Mouse (Mus musculus) kidney, postnatal 0 days (tissue): ENCODE results near the gene Epn3. TPM values are rescaled to one million over a fixed set of nuclear protein-coding genes. Genes with fewer than 3 reads are reported as not detected.
A peak's percentile ranks its signal among the peaks of the same experiment; 100 is the strongest.

Source experiments
- ATAC-seq: fragments of 200-750 bp; cut with Nextera tagmentation; replicated peaks from 2 replicates; pipeline ENCODE4 v1.8.0; 2017; ENCODE audit warnings: low read depth, moderate number of reproducible peaks, moderate TSS enrichment, moderate library complexity; ENCODE audit not compliant: low FRiP score
- DNase-seq: peaks from one replicate; pipeline ENCODE4 v3.0.0-alpha.2; 2016; ENCODE audit warnings: low spot score
- H3K27ac ChIP-seq: fragments of 300-500 bp; sonication (generic); 2 replicates; pipeline ENCODE4 v1.5.1; 2014; ENCODE audit warnings: mild to moderate bottlenecking
- H3K27me3 ChIP-seq: fragments of 300-500 bp; sonication (generic); 2 replicates; pipeline ENCODE4 v1.6.1; 2014; ENCODE audit warnings: low read length, mixed read lengths; ENCODE audit not compliant: insufficient read depth
- H3K36me3 ChIP-seq: fragments of 300-500 bp; sonication (generic); 2 replicates; pipeline ENCODE4 v1.6.1; 2014; ENCODE audit warnings: low read length, mixed read lengths; ENCODE audit not compliant: insufficient read depth
- H3K4me1 ChIP-seq: fragments of 300-500 bp; sonication (generic); replicated peaks from 2 replicates; pipeline ENCODE4 v1.6.1; 2014; ENCODE audit warnings: antibody characterized with exemption, low read length, mixed read lengths; ENCODE audit not compliant: insufficient read depth
- H3K4me2 ChIP-seq: fragments of 300-500 bp; sonication (generic); 2 replicates; pipeline ENCODE4 v1.6.1; 2014; ENCODE audit warnings: mild to moderate bottlenecking, low read length, moderate library complexity, mixed read lengths
- H3K4me3 ChIP-seq: fragments of 300-500 bp; sonication (generic); replicated peaks from 2 replicates; pipeline ENCODE4 v1.5.1; 2014; ENCODE audit warnings: low read depth, low read length
- H3K9ac ChIP-seq: fragments of 300-500 bp; sonication (generic); 2 replicates; pipeline ENCODE4 v1.6.1; 2014; ENCODE audit warnings: low read depth, low read length
- H3K9me3 ChIP-seq: fragments of 300-500 bp; sonication (generic); replicated peaks from 2 replicates; pipeline ENCODE4 v1.6.1; 2016; ENCODE audit warnings: low read length, inconsistent platforms, mixed read lengths
- CTCF ChIP-seq: IDR thresholded peaks from 2 replicates; pipeline ENCODE4 v1.5.1; 2016; ENCODE audit warnings: antibody characterized with exemption, low read depth, mild to moderate bottlenecking, moderate library complexity
- WGBS: fragments of 180-500 bp; shearing (Covaris S2); extraction: QIAGEN DNeasy Blood & Tissue Kit; methylation state at CpG from one replicate; pipeline ENCODE4 v1.1.7; 2014; 5-methylcytosine and 5-hydroxymethylcytosine counted together
- polyA plus RNA-seq: library from polyadenylated mRNA; unstranded; fragments of >200 nt; fragmentation: Nextera tagmentation; extraction: Ambion mirVana; gene quantifications from 2 replicates; pipeline ENCODE4 v1.2.1, GENCODE M21; 2015

Epn3 gene
- polyA plus RNA-seq, 1 experiment from 2014 or later: 37.5 TPM

DNA sequence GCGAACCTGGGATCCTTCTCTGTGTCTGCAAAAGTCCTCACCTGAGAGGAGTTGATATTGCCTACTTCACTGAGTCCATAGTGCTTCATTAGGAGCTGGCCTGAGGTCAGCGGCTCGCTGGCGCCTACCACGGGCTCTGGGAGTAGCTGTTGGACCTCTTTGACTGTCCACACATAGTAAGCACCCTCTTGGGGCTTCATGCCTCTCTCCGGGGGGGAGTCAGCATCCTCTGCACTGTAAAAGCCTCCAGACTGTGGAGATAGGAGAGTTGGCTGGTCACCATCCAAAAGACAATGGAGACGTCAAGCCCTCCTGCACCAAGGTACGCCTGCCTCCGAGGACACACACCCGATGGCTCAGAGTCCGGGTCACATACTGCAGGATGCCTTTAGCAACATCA, 17.0 kb downstream of the Epn3 start:
- TF ChIP-seq CTCF: no peak
- ATAC-seq: no peak
- WGBS: 89% methylated on average over 11 of the region's 11 CpGs
- H3K9ac ChIP-seq: no peak overlapping the region
- no peak overlapping the region for H3K4me3 ChIP-seq
- DNase-seq: no peak
- no peaks in the 10 kb centered on the region for H3K36me3 ChIP-seq
- no peaks in the 10 kb centered on the region; the same call in 1 of the 2 replicates for H3K4me1 ChIP-seq
- H3K4me2 ChIP-seq: no peak overlapping the region
- peaks cover 2% of the 10 kb centered on the region; the same call in 1 of the 2 replicates for H3K27me3 ChIP-seq
- H3K27ac ChIP-seq: no peak overlapping the region
- no peaks in the 10 kb centered on the region for H3K9me3 ChIP-seq

DNA sequence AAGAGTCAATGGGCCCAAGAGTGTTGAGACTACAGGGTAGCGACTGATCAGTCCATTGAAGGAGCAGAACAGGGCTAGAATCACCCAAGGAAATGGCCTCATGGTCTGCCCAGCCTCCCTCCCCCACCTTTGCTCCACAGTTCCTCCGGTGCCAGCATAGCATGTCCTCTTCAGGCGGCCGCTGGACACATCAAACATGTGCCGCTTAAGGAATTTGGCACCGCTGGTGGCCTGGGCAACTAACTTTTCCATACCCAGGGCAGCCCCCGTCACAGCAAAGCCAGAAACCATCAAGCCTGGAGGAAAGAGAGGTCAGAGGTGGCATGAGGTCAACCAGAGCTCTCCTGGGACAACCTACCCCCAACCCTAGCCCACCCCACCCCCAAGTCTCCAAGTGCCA, 17.8 kb downstream of the Epn3 start:
- WGBS: 91% methylated on average over 7 of the region's 7 CpGs
- no peak for TF ChIP-seq CTCF
- no peak overlapping the region for H3K9ac ChIP-seq
- H3K27ac ChIP-seq: no peak overlapping the region
- H3K36me3 ChIP-seq: no peaks in the 10 kb centered on the region
- no peak overlapping the region for H3K4me2 ChIP-seq
- no peaks in the 10 kb centered on the region; the same call in 1 of the 2 replicates for H3K4me1 ChIP-seq
- no peak overlapping the region for H3K4me3 ChIP-seq
- no peak for ATAC-seq
- H3K27me3 ChIP-seq: peaks cover 2% of the 10 kb centered on the region; the same call in 1 of the 2 replicates
- no peak for DNase-seq
- no peaks in the 10 kb centered on the region for H3K9me3 ChIP-seq

DNA sequence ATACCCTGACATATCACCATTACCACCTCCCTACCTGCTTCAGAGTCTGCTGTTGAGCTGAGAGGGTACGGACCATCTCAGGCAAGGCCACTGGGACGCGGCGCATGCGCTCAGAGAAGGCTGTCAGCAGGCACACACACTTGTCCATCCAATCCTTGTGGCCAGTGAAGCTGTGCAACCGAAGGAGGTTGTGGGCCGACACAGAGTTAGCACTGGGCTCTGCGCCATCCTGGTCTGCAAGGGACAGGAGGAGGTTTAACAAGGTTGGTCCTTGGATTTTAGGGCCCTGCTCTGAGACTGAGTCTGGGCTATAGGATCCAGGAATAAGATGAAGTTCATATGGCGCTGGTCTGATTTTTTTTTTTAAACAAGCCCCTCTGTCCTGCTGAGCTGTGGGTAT, 19.4 kb downstream of the Epn3 start:
- no peak for TF ChIP-seq CTCF
- Histone ChIP-seq H3K27me3 (peaks cover 4% of the 10 kb centered on the region; the same call in 1 of the 2 replicates), H3K4me1 (no peaks in the 10 kb centered on the region), H3K36me3 (no peaks in the 10 kb centered on the region), H3K4me3 (no peak overlapping the region), H3K4me2 (no peak overlapping the region), H3K27ac (no peak overlapping the region), H3K9me3 (no peaks in the 10 kb centered on the region), H3K9ac (no peak overlapping the region)
- WGBS: 90% methylated on average over 9 of the region's 9 CpGs
- no peak for ATAC-seq
- no peak for DNase-seq

DNA sequence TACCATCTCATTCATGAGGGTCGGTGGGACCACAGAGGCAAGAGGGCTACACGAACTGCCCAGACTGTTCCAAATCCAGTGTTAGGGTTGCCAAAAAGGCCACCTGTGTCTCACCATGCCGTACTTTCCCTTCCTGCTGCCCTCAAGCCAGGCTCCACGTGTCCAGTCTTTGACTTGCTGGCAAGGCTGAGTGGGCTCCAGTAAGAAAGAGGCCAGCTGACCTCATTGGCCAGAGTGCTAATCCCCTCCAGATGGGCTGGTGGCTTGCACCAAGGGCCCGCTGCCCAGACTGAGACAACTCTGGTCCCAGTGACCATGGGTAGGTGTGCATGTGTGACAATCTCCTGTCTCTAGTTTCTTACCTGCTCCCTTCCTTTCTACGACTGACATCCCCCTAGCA, 22.1 kb downstream of the Epn3 start:
- Histone ChIP-seq H3K9me3 (no peaks in the 10 kb centered on the region), H3K27ac (no peak overlapping the region), H3K27me3 (0 out of 2 replicates have a peak, but pooled peaks cover 3% of the 10 kb centered on the region), H3K9ac (no peak overlapping the region), H3K4me1 (0 out of 2 replicates have a peak, but pooled peaks cover 10% of the 10 kb centered on the region), H3K36me3 (no peaks in the 10 kb centered on the region), H3K4me2 (no peak overlapping the region), H3K4me3 (no peak overlapping the region)
- ATAC-seq (no peak), DNase-seq (no peak)
- WGBS: 76% methylated on average over 6 of the region's 6 CpGs
- TF ChIP-seq CTCF: no peak

DNA sequence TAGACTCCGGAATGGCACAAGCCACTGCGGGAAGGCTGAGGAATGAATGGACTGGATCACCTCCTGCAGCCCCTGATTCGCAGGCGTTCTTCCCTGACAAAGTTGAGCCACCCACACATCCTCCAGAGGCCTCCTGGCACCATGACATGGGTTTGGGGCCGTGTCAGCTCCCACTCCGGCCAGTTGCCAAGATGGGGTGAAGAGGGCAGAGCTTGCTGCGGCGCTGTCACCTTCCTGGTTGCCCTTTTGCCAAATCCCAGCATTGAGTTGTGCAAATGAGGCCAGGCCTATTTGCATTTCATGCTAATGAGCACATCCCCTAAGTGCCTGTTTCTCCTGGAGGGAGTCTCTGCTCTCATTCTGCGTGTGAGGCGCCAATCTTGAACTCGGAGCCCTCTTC, 24.1 kb downstream of the Epn3 start:
- TF ChIP-seq CTCF: no peak
- Histone ChIP-seq H3K27ac (no peak overlapping the region), H3K36me3 (no peaks in the 10 kb centered on the region), H3K4me2 (no peak overlapping the region), H3K9ac (no peak overlapping the region), H3K27me3 (0 out of 2 replicates have a peak, but pooled peaks cover 3% of the 10 kb centered on the region), H3K4me3 (no peak overlapping the region), H3K9me3 (no peaks in the 10 kb centered on the region), H3K4me1 (peaks cover 21% of the 10 kb centered on the region; the same call in 1 of the 2 replicates)
- 17% methylated on average over 11 of the region's 11 CpGs for WGBS
- no peak for DNase-seq
- ATAC-seq: no peak

DNA sequence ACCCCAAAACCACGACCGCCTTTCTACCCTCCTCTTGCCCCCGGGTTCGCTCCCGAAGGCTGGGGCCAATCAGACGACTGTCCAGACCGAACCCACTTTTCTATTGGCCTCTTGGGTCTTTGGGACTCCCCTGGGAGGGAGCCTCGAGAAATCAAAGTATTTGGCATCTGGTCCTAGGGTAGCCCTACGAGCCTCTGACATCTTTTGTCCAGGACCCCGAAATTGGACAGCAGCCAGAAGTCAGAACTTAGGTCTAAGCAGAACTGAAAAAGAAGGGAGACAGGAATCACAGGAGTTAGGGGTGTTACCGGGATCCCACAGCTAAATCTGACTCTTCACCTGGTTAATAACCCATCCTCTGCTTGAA, 25.2 kb downstream of the Epn3 start:
- no peak for TF ChIP-seq CTCF
- Histone ChIP-seq H3K27me3 (0 out of 2 replicates have a peak, but pooled peaks cover 3% of the 10 kb centered on the region), H3K4me1 (peaks cover 23% of the 10 kb centered on the region; the same call in 1 of the 2 replicates), H3K27ac (no peak overlapping the region), H3K9me3 (no peaks in the 10 kb centered on the region), H3K9ac (no peak overlapping the region), H3K4me3 (peak overlapping the region; percentile 74), H3K36me3 (no peaks in the 10 kb centered on the region), H3K4me2 (peak overlapping the region; percentile 86)
- no peak for DNase-seq
- ATAC-seq: peak; percentile 31; the same call in 1 of the 2 replicates
- WGBS: 0% methylated on average over 11 of the region's 11 CpGs
